Mouse (Mus musculus) forebrain, postnatal 0 days (tissue): ENCODE data around the gene Tmtc4. TPM values are rescaled to one million over a fixed set of nuclear protein-coding genes. Genes with fewer than 3 reads are reported as not detected.

Experiments
- ATAC-seq: fragments of 200-750 bp; cut with Nextera tagmentation; 2 replicates; pipeline ENCODE4 v1.8.0; 2017; ENCODE audit warnings: mild to moderate bottlenecking, moderate library complexity
- DNase-seq: peaks from one replicate; pipeline ENCODE4 v3.0.0-alpha.2; 2015
- H3K27ac ChIP-seq: fragments of 300-500 bp; sonication (generic); 2 replicates; pipeline ENCODE4 v1.5.1; 2014; ENCODE audit warnings: low read depth, mild to moderate bottlenecking, antibody characterized with exemption, low read length, moderate library complexity, mixed read lengths
- H3K27me3 ChIP-seq: fragments of 300-500 bp; sonication (generic); 2 replicates; pipeline ENCODE4 v1.6.1; 2014; ENCODE audit warnings: mild to moderate bottlenecking, low read length, mixed read lengths; ENCODE audit not compliant: insufficient read depth
- H3K36me3 ChIP-seq: fragments of 300-500 bp; sonication (generic); 2 replicates; pipeline ENCODE4 v1.6.1; 2014; ENCODE audit warnings: mild to moderate bottlenecking, moderate library complexity; ENCODE audit not compliant: insufficient read depth
- H3K4me1 ChIP-seq: fragments of 300-500 bp; sonication (generic); 2 replicates; pipeline ENCODE4 v1.6.1; 2014; ENCODE audit warnings: antibody characterized with exemption; ENCODE audit not compliant: insufficient read depth
- H3K4me2 ChIP-seq: fragments of 300-500 bp; sonication (generic); 2 replicates; pipeline ENCODE4 v1.6.1; 2014; ENCODE audit warnings: low read depth, mild to moderate bottlenecking, moderate library complexity
- H3K4me3 ChIP-seq: fragments of 300-500 bp; sonication (generic); 2 replicates; pipeline ENCODE4 v1.5.1; 2014; ENCODE audit warnings: low read depth, low read length, mixed read lengths
- H3K9ac ChIP-seq: fragments of 300-500 bp; sonication (generic); 2 replicates; pipeline ENCODE4 v1.6.1; 2014; ENCODE audit warnings: mild to moderate bottlenecking
- H3K9me3 ChIP-seq: fragments of 300-500 bp; sonication (generic); 2 replicates; pipeline ENCODE4 v1.6.1; 2016; ENCODE audit warnings: low read length
- CTCF ChIP-seq: sonication (generic); IDR thresholded peaks from 2 replicates; pipeline ENCODE4 v1.5.1; 2016; ENCODE audit warnings: antibody characterized with exemption, control low read depth, low read depth
- WGBS: fragments of 180-500 bp; shearing (Covaris S2); extraction: QIAGEN DNeasy Blood & Tissue Kit; methylation state at CpG from one replicate; pipeline ENCODE4 v1.1.7; 2014; 5-methylcytosine and 5-hydroxymethylcytosine counted together
- polyA plus RNA-seq: library from polyadenylated mRNA; unstranded; fragments of >200 nt; fragmentation: Nextera tagmentation; extraction: Ambion mirVana; gene quantifications from 2 replicates; pipeline ENCODE4 v1.2.1, GENCODE M21; 2015
- total RNA-seq: library from RNA; depleted of rRNA; stranded (reverse); fragments of >200 nt; gene quantifications from 2 replicates; pipeline ENCODE4 v1.2.3, GENCODE M21; 2014; rRNA removed

Tmtc4 gene
- total and polyA plus RNA-seq, 2 experiments from 2014 or later: 30.1 to 51.8 TPM

GRCm38 (mm10) chr14:122876723-122877122 is 107.1 kb downstream of the Tmtc4 start:
- ATAC-seq: no peak

GRCm38 (mm10) chr14:122876163-122876562 is 107.7 kb downstream of the Tmtc4 start:
- ATAC-seq: peak; percentile 97
- no peaks in the 10 kb centered on the region for H3K27me3 ChIP-seq
- no peak overlapping the region for H3K4me3 ChIP-seq
- TF ChIP-seq CTCF: peak; percentile 98
- no peak overlapping the region for H3K4me2 ChIP-seq
- WGBS: 1% methylated on average over 6 of the region's 6 CpGs
- peak; percentile 92 for DNase-seq
- H3K4me1 ChIP-seq: peaks cover 5% of the 10 kb centered on the region; the same call in 1 of the 2 replicates
- H3K9me3 ChIP-seq: no peaks in the 10 kb centered on the region
- no peak overlapping the region for H3K9ac ChIP-seq
- H3K36me3 ChIP-seq: no peaks in the 10 kb centered on the region
- H3K27ac ChIP-seq: no peak overlapping the region

More at GRCm38 (mm10) chr14:122876723-122877122, 107.1 kb downstream of the Tmtc4 start:
- H3K27ac ChIP-seq: no peak overlapping the region
- TF ChIP-seq CTCF: no peak
- no peak for DNase-seq
- H3K36me3 ChIP-seq: no peaks in the 10 kb centered on the region
- H3K4me2 ChIP-seq: no peak overlapping the region
- H3K4me3 ChIP-seq: no peak overlapping the region
- H3K27me3 ChIP-seq: no peaks in the 10 kb centered on the region
- 65% methylated on average over 7 of the region's 7 CpGs for WGBS
- H3K9me3 ChIP-seq: no peaks in the 10 kb centered on the region
- no peak overlapping the region for H3K9ac ChIP-seq
- H3K4me1 ChIP-seq: peaks cover 5% of the 10 kb centered on the region; the same call in 1 of the 2 replicates

- WGBS: 43% methylated on average over 6 of the region's 6 CpGs
- DNase-seq (peak; percentile 35), ATAC-seq (peak; percentile 25; the same call in 1 of the 2 replicates)
- Histone ChIP-seq H3K9ac (no peak overlapping the region), H3K4me2 (no peak overlapping the region), H3K4me1 (peaks cover 5% of the 10 kb centered on the region; the same call in 1 of the 2 replicates), H3K9me3 (no peaks in the 10 kb centered on the region), H3K36me3 (no peaks in the 10 kb centered on the region), H3K27ac (peak overlapping the region; percentile 54), H3K4me3 (no peak overlapping the region), H3K27me3 (peaks cover under 1% of the 10 kb centered on the region; the same call in 1 of the 2 replicates)
- TF ChIP-seq CTCF: no peak
Measured at GRCm38 (mm10) chr14:122875636-122876035, 108.2 kb downstream of the Tmtc4 start.

GRCm38 (mm10) chr14:122875056-122875455 is 108.8 kb downstream of the Tmtc4 start:
- 48% methylated on average over 8 of the region's 8 CpGs for WGBS
- no peak overlapping the region for H3K9ac ChIP-seq
- no peaks in the 10 kb centered on the region for H3K36me3 ChIP-seq
- ATAC-seq (no peak), DNase-seq (no peak)
- no peak overlapping the region for H3K4me3 ChIP-seq
- peak overlapping the region; percentile 46; the same call in 1 of the 2 replicates for H3K27ac ChIP-seq
- H3K4me2 ChIP-seq: no peak overlapping the region
- H3K9me3 ChIP-seq: no peaks in the 10 kb centered on the region
- H3K27me3 ChIP-seq: peaks cover 4% of the 10 kb centered on the region; the same call in 1 of the 2 replicates
- no peak for TF ChIP-seq CTCF
- peaks cover 5% of the 10 kb centered on the region; the same call in 1 of the 2 replicates for H3K4me1 ChIP-seq

GRCm38 (mm10) chr14:122872612-122873011 is 111.2 kb downstream of the Tmtc4 start:
- no peak for TF ChIP-seq CTCF
- Histone ChIP-seq H3K36me3 (no peaks in the 10 kb centered on the region), H3K4me1 (peaks cover 5% of the 10 kb centered on the region; the same call in 1 of the 2 replicates), H3K27me3 (peaks cover 4% of the 10 kb centered on the region; the same call in 1 of the 2 replicates), H3K27ac (no peak overlapping the region), H3K4me3 (no peak overlapping the region), H3K9ac (no peak overlapping the region), H3K9me3 (no peaks in the 10 kb centered on the region), H3K4me2 (no peak overlapping the region)
- 58% methylated on average over 6 of the region's 6 CpGs for WGBS
- ATAC-seq (no peak), DNase-seq (no peak)

- no peak overlapping the region for H3K9ac ChIP-seq
- no peak for DNase-seq
- no peaks in the 10 kb centered on the region for H3K9me3 ChIP-seq
- TF ChIP-seq CTCF: no peak
- no peak overlapping the region for H3K4me3 ChIP-seq
- WGBS: 20% methylated on average over 4 of the region's 4 CpGs
- peaks cover 5% of the 10 kb centered on the region; the same call in 1 of the 2 replicates for H3K4me1 ChIP-seq
- H3K36me3 ChIP-seq: no peaks in the 10 kb centered on the region
- no peak overlapping the region for H3K27ac ChIP-seq
- H3K4me2 ChIP-seq: no peak overlapping the region
- peak; percentile 55 for ATAC-seq
- peaks cover 4% of the 10 kb centered on the region; the same call in 1 of the 2 replicates for H3K27me3 ChIP-seq
Measured at GRCm38 (mm10) chr14:122871841-122872580, 111.8 kb downstream of the Tmtc4 start.

- peaks cover 4% of the 10 kb centered on the region; the same call in 1 of the 2 replicates for H3K27me3 ChIP-seq
- TF ChIP-seq CTCF: no peak
- no peaks in the 10 kb centered on the region for H3K9me3 ChIP-seq
- no peak overlapping the region for H3K4me3 ChIP-seq
- WGBS: 79% methylated on average over 6 of the region's 6 CpGs
- no peak overlapping the region for H3K4me2 ChIP-seq
- ATAC-seq (no peak), DNase-seq (no peak)
- peaks cover 5% of the 10 kb centered on the region; the same call in 1 of the 2 replicates for H3K4me1 ChIP-seq
- no peaks in the 10 kb centered on the region for H3K36me3 ChIP-seq
- no peak overlapping the region for H3K27ac ChIP-seq
- no peak overlapping the region for H3K9ac ChIP-seq
Measured at GRCm38 (mm10) chr14:122869831-122870230, 114.0 kb downstream of the Tmtc4 start.

Other genes with a start within 250 kb of the Tmtc4 start
- gene Ggact, start 70.3 kb downstream of the Tmtc4 start, total RNA-seq: 16.4 and 18.8 TPM in 2 replicates
- 16.1 and 19.2 TPM in 2 replicates for gene Ggact, start 70.3 kb downstream of the Tmtc4 start, polyA plus RNA-seq